Mouse (Mus musculus): ENCODE measurements around the gene Gpi1. TPM values are rescaled to one million over a fixed set of nuclear protein-coding genes. Genes with fewer than 3 reads are reported as not detected.
A peak's percentile ranks its signal among the peaks of the same experiment; 100 is the strongest.

Gene Gpi1
- polyA plus RNA-seq, 1 experiment, result 244 TPM

DNA sequence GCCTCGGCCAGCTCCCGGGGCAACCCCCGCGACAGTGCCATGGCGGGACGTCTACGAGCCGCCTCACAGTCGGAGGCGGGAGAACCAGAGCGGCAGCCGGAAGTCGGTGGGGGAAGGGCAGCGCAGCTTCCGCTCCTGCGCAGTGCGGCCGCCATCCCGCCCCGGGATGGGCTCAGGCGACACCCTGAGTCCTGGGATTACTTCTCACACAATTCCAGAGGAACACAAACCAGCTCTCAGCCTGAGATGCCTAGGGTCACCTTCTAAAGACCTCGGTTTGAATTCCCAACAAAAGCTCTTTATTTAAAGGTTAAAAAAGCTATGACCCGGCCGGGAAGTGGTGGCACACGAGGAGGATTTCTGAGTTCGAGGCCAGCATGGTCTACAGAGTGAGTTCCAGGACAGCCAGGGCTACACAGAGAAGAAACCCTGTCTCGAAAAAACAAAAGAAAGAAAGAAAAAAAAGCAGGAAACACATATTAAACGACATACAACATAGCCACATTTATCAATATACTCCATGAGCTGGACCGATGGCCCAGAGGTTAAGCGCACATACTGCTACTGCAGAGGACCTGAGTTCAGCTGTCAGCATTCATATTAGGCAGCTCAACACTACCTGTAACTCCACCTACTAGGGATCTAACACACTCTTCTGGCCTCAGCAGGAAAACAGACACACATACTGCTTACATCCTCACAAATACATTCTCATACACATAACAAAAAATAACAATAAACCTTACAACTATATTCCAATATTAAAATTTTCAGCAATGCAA, 61.5 kb downstream of the Gpi1 start:
- Histone ChIP-seq H3K27ac (ENCODE audit: insufficient read depth, low read length) (peak overlapping the region; percentile 59), H3K4me1 (ENCODE audit: control insufficient read depth, insufficient read depth, low read length) (no peaks in the 10 kb centered on the region; the same call in 1 of the 2 replicates), H3K4me3 (ENCODE audit: insufficient read depth, low read length) (peak overlapping the region; percentile 92)
- peak; percentile 95 for TF ChIP-seq POLR2A (IDR thresholded peaks at IDR 0.05; ENCODE audit: low read depth, low read length)
- TF ChIP-seq CTCF (IDR thresholded peaks at IDR 0.05; ENCODE audit: borderline replicate concordance, insufficient read depth, low read length), result no peak

DNA sequence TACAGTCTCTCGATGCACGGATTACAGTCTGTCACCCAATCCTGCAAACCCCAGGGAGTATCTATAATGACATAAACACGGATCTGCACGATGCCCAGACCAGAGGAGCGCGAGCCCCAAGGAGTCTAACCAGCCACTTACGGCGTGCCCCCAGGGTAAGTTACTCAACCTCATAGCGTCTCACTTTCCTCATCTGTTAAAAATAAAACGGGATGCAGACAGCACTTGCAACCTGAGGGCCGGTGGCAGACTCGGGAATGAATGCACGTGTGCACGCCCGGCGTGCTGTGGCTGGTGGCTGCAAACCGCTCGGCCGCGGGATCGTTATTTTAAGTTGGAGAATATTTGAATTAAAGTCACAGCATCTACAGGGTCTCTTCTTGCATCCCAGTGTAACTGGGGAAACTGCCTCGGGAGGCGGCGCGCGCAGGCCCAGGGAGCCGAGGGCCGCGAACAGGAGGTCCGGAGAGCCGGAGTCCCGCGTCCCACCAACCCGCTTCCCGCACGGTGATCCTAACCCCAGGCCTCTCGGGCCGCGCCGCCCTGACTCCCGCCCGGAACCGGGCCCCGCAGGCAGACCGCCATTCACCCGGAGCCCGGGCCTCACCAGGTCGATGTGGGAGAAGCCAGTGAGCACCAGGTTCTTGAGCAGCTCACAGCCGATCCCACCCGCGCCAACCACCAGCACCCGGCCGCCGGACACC, 62.2 kb downstream of the Gpi1 start:
- peak overlapping the region; percentile 92 for H3K4me3 ChIP-seq (ENCODE audit: insufficient read depth, low read length)
- TF ChIP-seq POLR2A (IDR thresholded peaks at IDR 0.05; ENCODE audit: low read depth, low read length) (no peak), CTCF (IDR thresholded peaks at IDR 0.05; ENCODE audit: borderline replicate concordance, insufficient read depth, low read length) (no peak)
- H3K4me1 ChIP-seq (ENCODE audit: control insufficient read depth, insufficient read depth, low read length), result no peaks in the 10 kb centered on the region; the same call in 1 of the 2 replicates
- peak overlapping the region; percentile 59 for H3K27ac ChIP-seq (ENCODE audit: insufficient read depth, low read length)

DNA sequence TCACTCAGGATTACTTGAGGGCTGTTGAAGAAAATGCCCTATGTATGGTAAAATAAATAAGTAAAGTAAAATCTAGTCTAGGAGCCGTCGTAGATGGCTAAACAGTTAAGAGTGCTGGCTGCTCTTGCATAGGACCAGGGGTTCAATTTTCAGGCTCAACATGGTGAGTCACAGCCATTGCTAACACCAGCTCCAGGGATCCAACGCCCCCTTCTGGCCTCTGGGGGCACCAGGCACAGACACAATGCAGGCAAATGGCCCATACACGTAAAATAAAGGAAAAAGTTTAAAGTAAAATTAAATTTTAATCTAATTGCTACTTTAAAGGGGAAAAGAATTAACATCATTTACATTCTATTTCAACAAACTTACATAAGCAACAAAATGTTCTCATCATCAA, 63.3 kb downstream of the Gpi1 start:
- TF ChIP-seq POLR2A (IDR thresholded peaks at IDR 0.05; ENCODE audit: low read depth, low read length), result no peak
- TF ChIP-seq CTCF (IDR thresholded peaks at IDR 0.05; ENCODE audit: borderline replicate concordance, insufficient read depth, low read length), result peak; percentile 67; the same call in 1 of the 2 replicates
- peak overlapping the region; percentile 2 for H3K4me3 ChIP-seq (ENCODE audit: insufficient read depth, low read length)
- H3K4me1 ChIP-seq (ENCODE audit: control insufficient read depth, insufficient read depth, low read length), result no peaks in the 10 kb centered on the region; the same call in 1 of the 2 replicates
- no peak overlapping the region for H3K27ac ChIP-seq (ENCODE audit: insufficient read depth, low read length)

DNA sequence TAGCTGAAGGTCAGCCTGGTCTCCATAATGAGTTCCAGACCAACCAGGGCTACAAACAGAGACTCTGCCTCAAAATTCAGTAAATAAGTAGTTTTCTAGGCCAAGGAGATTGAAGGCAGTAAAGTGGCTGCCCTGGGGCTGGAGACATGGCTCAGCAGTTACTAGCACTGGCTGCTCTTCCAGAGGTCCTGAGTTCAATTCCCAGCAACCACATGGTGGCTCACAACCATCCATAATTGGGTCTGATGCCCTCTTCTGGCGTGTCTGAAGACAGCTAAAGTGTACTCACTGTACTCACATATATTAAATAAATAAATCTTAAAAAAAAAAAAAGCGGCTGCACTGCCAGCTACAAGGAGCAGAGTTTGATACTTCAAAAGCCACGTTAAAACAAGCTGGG, 64.1 kb downstream of the Gpi1 start:
- H3K4me3 ChIP-seq (ENCODE audit: insufficient read depth, low read length), result peak overlapping the region; percentile 4; the same call in 1 of the 2 replicates
- TF ChIP-seq CTCF (IDR thresholded peaks at IDR 0.05; ENCODE audit: borderline replicate concordance, insufficient read depth, low read length) (no peak), POLR2A (IDR thresholded peaks at IDR 0.05; ENCODE audit: low read depth, low read length) (no peak)
- H3K27ac ChIP-seq (ENCODE audit: insufficient read depth, low read length), result no peak overlapping the region
- H3K4me1 ChIP-seq (ENCODE audit: control insufficient read depth, insufficient read depth, low read length), result no peaks in the 10 kb centered on the region; the same call in 1 of the 2 replicates

GRCm38 (mm10) chr7:34164671-34165070, 65.5 kb downstream of the Gpi1 start:
- Histone ChIP-seq H3K27ac (ENCODE audit: insufficient read depth, low read length) (no peak overlapping the region), H3K4me3 (ENCODE audit: insufficient read depth, low read length) (no peak overlapping the region), H3K4me1 (ENCODE audit: control insufficient read depth, insufficient read depth, low read length) (no peaks in the 10 kb centered on the region; the same call in 1 of the 2 replicates)
- TF ChIP-seq POLR2A (IDR thresholded peaks at IDR 0.05; ENCODE audit: low read depth, low read length) (no peak), CTCF (IDR thresholded peaks at IDR 0.05; ENCODE audit: borderline replicate concordance, insufficient read depth, low read length) (no peak)

DNA sequence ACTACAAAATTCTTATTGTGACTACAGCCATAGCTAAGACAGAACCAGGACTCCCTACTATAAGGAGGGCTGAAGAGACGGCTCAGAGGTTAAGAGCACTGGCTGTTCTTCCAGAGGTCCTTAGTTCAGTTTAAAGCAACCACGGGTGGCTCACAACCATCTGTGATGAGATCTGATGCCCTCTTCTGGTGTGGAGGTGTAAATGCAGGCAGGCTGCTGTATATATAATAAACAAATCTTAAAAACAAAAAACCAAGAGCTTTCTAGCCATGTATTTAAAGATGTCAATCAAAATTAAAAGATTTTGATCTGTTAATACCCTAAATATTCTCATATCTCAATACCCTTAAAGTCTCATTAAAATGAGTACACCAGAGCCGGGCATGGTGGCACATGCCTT, 71.0 kb downstream of the Gpi1 start:
- Histone ChIP-seq H3K4me1 (ENCODE audit: control insufficient read depth, insufficient read depth, low read length) (peaks cover 3% of the 10 kb centered on the region), H3K27ac (ENCODE audit: insufficient read depth, low read length) (no peak overlapping the region), H3K4me3 (ENCODE audit: insufficient read depth, low read length) (no peak overlapping the region)
- no peak for TF ChIP-seq POLR2A (IDR thresholded peaks at IDR 0.05; ENCODE audit: low read depth, low read length)
- no peak for TF ChIP-seq CTCF (IDR thresholded peaks at IDR 0.05; ENCODE audit: borderline replicate concordance, insufficient read depth, low read length)

DNA sequence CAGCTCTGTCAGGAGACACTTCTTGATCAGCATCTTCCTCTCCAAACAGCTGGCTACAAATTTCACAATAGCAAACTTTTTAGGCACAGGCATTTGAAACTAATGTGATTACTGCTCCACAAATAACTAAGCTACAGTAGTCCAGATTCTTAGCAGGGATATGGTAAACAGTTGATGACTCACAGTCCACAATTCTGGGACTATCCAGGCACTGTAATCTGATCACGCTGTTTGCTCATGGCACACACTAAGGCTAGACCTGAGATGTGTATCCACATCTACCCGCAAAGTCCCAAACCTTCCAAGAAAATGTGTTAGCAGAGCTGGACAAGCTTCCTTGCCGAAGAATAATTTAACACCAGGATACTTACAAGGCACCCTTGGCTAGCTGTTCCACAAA, 72.1 kb downstream of the Gpi1 start:
- Histone ChIP-seq H3K27ac (ENCODE audit: insufficient read depth, low read length) (peak overlapping the region; percentile 73), H3K4me1 (ENCODE audit: control insufficient read depth, insufficient read depth, low read length) (peaks cover 3% of the 10 kb centered on the region), H3K4me3 (ENCODE audit: insufficient read depth, low read length) (no peak overlapping the region)
- TF ChIP-seq CTCF (IDR thresholded peaks at IDR 0.05; ENCODE audit: borderline replicate concordance, insufficient read depth, low read length) (no peak), POLR2A (IDR thresholded peaks at IDR 0.05; ENCODE audit: low read depth, low read length) (no peak)

Other genes with a start within 250 kb of the Gpi1 start
- not detected in 2 replicates for gene Scgb2b27, start 216.4 kb downstream of the Gpi1 start, polyA plus RNA-seq (2011; ENCODE audit: insufficient read length, low read depth, missing spikeins)
- not detected in 2 replicates for gene Scgb1b27, start 208.9 kb downstream of the Gpi1 start, polyA plus RNA-seq (2011; ENCODE audit: insufficient read length, low read depth, missing spikeins)
- gene Scgb1b30, start 134.9 kb downstream of the Gpi1 start, polyA plus RNA-seq (2011; ENCODE audit: insufficient read length, low read depth, missing spikeins), result not detected in 2 replicates
- 32.7 and 33.2 TPM in 2 replicates for gene Wtip, start 97.1 kb downstream of the Gpi1 start, polyA plus RNA-seq (2011; ENCODE audit: insufficient read length, low read depth, missing spikeins)
- gene Uba2, start 60.7 kb downstream of the Gpi1 start, polyA plus RNA-seq (2011; ENCODE audit: insufficient read length, low read depth, missing spikeins), result 108 and 123 TPM in 2 replicates
- 16.8 and 18.6 TPM in 2 replicates for gene Pdcd2l, start 33.7 kb downstream of the Gpi1 start, polyA plus RNA-seq (2011; ENCODE audit: insufficient read length, low read depth, missing spikeins)
- not detected in 2 replicates for gene Gm6096, start 20.7 kb upstream of the Gpi1 start, polyA plus RNA-seq (2011; ENCODE audit: insufficient read length, low read depth, missing spikeins)
- gene 4931406P16Rik, start 83.2 kb upstream of the Gpi1 start, polyA plus RNA-seq (2011; ENCODE audit: insufficient read length, low read depth, missing spikeins), result 49.8 and 62.1 TPM in 2 replicates
- 131 and 166 TPM in 2 replicates for gene Lsm14a, start 163.0 kb upstream of the Gpi1 start, polyA plus RNA-seq (2011; ENCODE audit: insufficient read length, low read depth, missing spikeins)

All from embryonic fibroblast, embryonic 13.5 days (primary cell).